Comparison of ENCODE assay signal across 24 mouse cellular contexts in genomic region chr8:120657415-120657814, GRCm38 (mm10). TPM values are rescaled to one million over a fixed set of nuclear protein-coding genes. Genes with fewer than 3 reads are reported as not detected.
"Had no signal": no experiment of that assay in that cellular context is flagged by ENCODE, and none has a peak within 500 bp of the region (broad histone marks: within the 10 kb centered on the region; RNA-seq: fewer than 3 reads in every experiment).

No protein-coding gene starts in this region.

- DNase-seq: kidney, adult 18-20 months; kidney, adult 9 months; kidney, postnatal 14 days; kidney, postnatal 4 days; layer of hippocampus, adult 9-11 months; liver, embryonic 13.5 days; lung, adult 2 months; lung, postnatal 14 days; lung, postnatal 4 days; retina, postnatal 1 day; thymus, adult 2 months; thymus, postnatal 14 days had no signal

- H3K4me1 ChIP-seq: midbrain, embryonic 15.5 days; neural tube, embryonic 13.5 days had no signal

- H3K27me3 ChIP-seq: liver, embryonic 13.5 days; midbrain, embryonic 12.5 days; midbrain, embryonic 15.5 days; neural tube, embryonic 13.5 days had no signal

- H3K4me3 ChIP-seq: left cerebral cortex, adult 2 months; liver, embryonic 13.5 days; midbrain, embryonic 12.5 days; midbrain, embryonic 15.5 days; myocyte; neural tube, embryonic 13.5 days had no signal

- H3K9me3 ChIP-seq: liver, embryonic 13.5 days; midbrain, embryonic 12.5 days; midbrain, embryonic 15.5 days; neural tube, embryonic 13.5 days had no signal

- H3K9ac ChIP-seq: liver, embryonic 13.5 days; midbrain, embryonic 12.5 days; midbrain, embryonic 15.5 days; neural tube, embryonic 13.5 days had no signal

- H3K27ac ChIP-seq: left cerebral cortex, adult 2 months; liver, embryonic 13.5 days; midbrain, embryonic 12.5 days; midbrain, embryonic 15.5 days; neural tube, embryonic 13.5 days had no signal

RNA-seq across cellular contexts. Expression of gene 1190005I06Rik, which starts 10.0 kb away (rescaled TPM):
- total RNA-seq: megakaryocyte-erythroid progenitor cell, adult 5-6 weeks; monocyte, adult 5-6 weeks; neutrophil, adult 5-6 weeks had no signal

RNA-seq across cellular contexts. Expression of gene Gm27021, which starts 10.5 kb away (rescaled TPM):
- total RNA-seq: layer of hippocampus, postnatal 25 days; liver, adult 2 months; megakaryocyte progenitor cell, adult 5-6 weeks; megakaryocyte-erythroid progenitor cell, adult 5-6 weeks; monocyte, adult 5-6 weeks; neutrophil, adult 5-6 weeks had no signal
- polyA plus RNA-seq: liver, adult 2 months; small intestine, adult 2 months had no signal
